Mouse (Mus musculus): ENCODE measurements around the gene Gm10271.

GRCm38 (mm10) chr10:116984836-116985235 is 12.4 kb upstream of the Gm10271 start:
- TF ChIP-seq CTCF (IDR thresholded peaks at IDR 0.05; ENCODE audit: extremely low read depth, insufficient read depth, low read length) (no peak), POLR2A (IDR thresholded peaks at IDR 0.05; ENCODE audit: extremely low read depth, insufficient read depth, low read length) (no peak)
